Mouse (Mus musculus) testis, adult 2 months (tissue): ENCODE data around the gene Eml5.

Source experiments
- CTCF ChIP-seq: fragments of 200-500 bp; IDR thresholded peaks from 2 replicates; pipeline ENCODE4 v1.5.1; 2012; ENCODE audit warnings: low read depth, mild to moderate bottlenecking, inconsistent platforms, low read length, moderate library complexity; ENCODE audit not compliant: control insufficient read depth, insufficient read depth, insufficient replicate concordance
- POLR2A ChIP-seq: fragments of 200-500 bp; IDR thresholded peaks from 2 replicates; pipeline ENCODE4 v1.6.1; 2012; ENCODE audit warnings: low read depth, mild to moderate bottlenecking, inconsistent platforms, low read length, moderate library complexity; ENCODE audit not compliant: control insufficient read depth

GRCm38 (mm10) chr12:98741011-98741501, 160.2 kb downstream of the Eml5 start:
- no peak for TF ChIP-seq POLR2A
- TF ChIP-seq CTCF, result no peak
